Mouse (Mus musculus): ENCODE results near the gene Sumf1. TPM values are rescaled to one million over a fixed set of nuclear protein-coding genes. Genes with fewer than 3 reads are reported as not detected.
A peak's percentile ranks its signal among the peaks of the same experiment; 100 is the strongest.

Gene Sumf1
- total and polyA plus RNA-seq, 3 experiments = 11.0 to 23.1 (median 14.9) TPM

GRCm38 (mm10) chr6:108212881-108213295 lies 27.5 kb upstream of the Sumf1 start, which contains the start of gene Itpr1:
Itpr1 (plus strand) TSS chr6:108213096.
- peak within 1 kb of the TSS; percentile 59 for H3K27ac ChIP-seq (ENCODE audit: insufficient read depth, low read depth)
- H3K4me2 ChIP-seq (ENCODE audit: insufficient read depth, low read depth, poor library complexity, severe bottlenecking) = peak within 1 kb of the TSS; percentile 91
- H3K4me3 ChIP-seq (replicated peaks in 1 of 3; ENCODE audit: low read depth in 2 of 3, low read length in 2 of 3, poor library complexity in 1 of 3) = peak within 1 kb of the TSS; percentile 69 to 96 (median 88)
- H3K4me1 ChIP-seq (ENCODE audit: control insufficient read depth in 1 of 2, insufficient read depth in 2 of 2) = peaks cover 8 to 43% of the 10 kb centered on the region in 2 experiments
- H3K36me3 ChIP-seq (replicated peaks in 1 of 2; ENCODE audit: control insufficient read depth in 1 of 2, insufficient read depth in 1 of 2, low read length in 1 of 2) = peaks cover 7 to 27% of the 10 kb centered on the region in 2 experiments
- peak; percentile 99 for DNase-seq (ENCODE audit: extremely low read depth)
- H3K9ac ChIP-seq (ENCODE audit: insufficient read depth, low read depth) = peak within 1 kb of the TSS; percentile 92
- no peaks in the 10 kb centered on the region for H3K27me3 ChIP-seq (replicated peaks)
- dilution Hi-C loops (cut with MboI; ENCODE audit: extremely low pct_ligation_motif_present, extremely low pct_unique_long_range_greater_than_20kb, low sequenced_read_pairs) (no loop called here), in situ Hi-C loops (cut with MboI; ENCODE audit: low pct_ligation_motif_present, low pct_unique_long_range_greater_than_20kb, low sequenced_read_pairs) (no loop called here)
- H3K9me3 ChIP-seq (replicated peaks; ENCODE audit: low read length) = no peaks in the 10 kb centered on the region
- H3K79me2 ChIP-seq (replicated peaks; ENCODE audit: control insufficient read depth, extremely low read depth, insufficient read depth, poor library complexity, severe bottlenecking) = peaks cover 19% of the 10 kb centered on the region
- TF ChIP-seq ELF1 (IDR thresholded peaks at IDR 0.05; ENCODE audit: low read depth, low read length) (peak; percentile 80), POLR2A (IDR thresholded peaks at IDR 0.05; ENCODE audit: low read depth, low read length) (peak; percentile 100), USF2 (conservative IDR thresholded peaks at IDR 0.05; ENCODE audit: low read depth, low read length) (no peak), ZMIZ1 (IDR thresholded peaks at IDR 0.05; ENCODE audit: low read depth, low read length) (peak; percentile 98), MAZ (IDR thresholded peaks at IDR 0.05; ENCODE audit: low read depth, low read length) (peak; percentile 97), BHLHE40 (IDR thresholded peaks at IDR 0.05; ENCODE audit: low read depth, low read length) (0 out of 2 replicates have a peak, but pooled peaks have one; percentile 27), GABPA (IDR thresholded peaks at IDR 0.05; ENCODE audit: insufficient replicate concordance, low read depth, low read length) (peak; percentile 72; the same call in 1 of the 2 replicates), UBTF (IDR thresholded peaks at IDR 0.05; ENCODE audit: low read depth, low read length) (peak; percentile 92), KAT2A (IDR thresholded peaks at IDR 0.05; ENCODE audit: insufficient replicate concordance, low read length) (peak; percentile 96; the same call in 1 of the 2 replicates), TBP (conservative IDR thresholded peaks at IDR 0.05; ENCODE audit: low read depth, low read length) (peak; percentile 98), CTCF (conservative IDR thresholded peaks at IDR 0.05 in 1 of 2, IDR thresholded peaks at IDR 0.05 in 1 of 2; ENCODE audit: low read depth in 2 of 2, low read length in 2 of 2) (no peak), NELFE (IDR thresholded peaks at IDR 0.05; ENCODE audit: low read depth, low read length) (peak; percentile 98), POLR2AphosphoS2 (IDR thresholded peaks at IDR 0.05; ENCODE audit: low read depth, low read length) (peak; percentile 98), JUN (IDR thresholded peaks at IDR 0.05; ENCODE audit: insufficient read depth, low read depth, low read length) (no peak), RAD21 (IDR thresholded peaks at IDR 0.05; ENCODE audit: low read depth, low read length) (no peak; the same call in 1 of the 2 replicates), SMC3 (IDR thresholded peaks at IDR 0.05; ENCODE audit: low read depth, low read length) (no peak; the same call in 1 of the 2 replicates), E2F4 (IDR thresholded peaks at IDR 0.05; ENCODE audit: insufficient replicate concordance, low read depth, low read length) (peak; percentile 82; the same call in 1 of the 2 replicates), CHD2 (IDR thresholded peaks at IDR 0.05; ENCODE audit: low read length) (0 out of 2 replicates have a peak, but pooled peaks have one; percentile 50), MEF2A (IDR thresholded peaks at IDR 0.05; ENCODE audit: borderline replicate concordance, low read depth, low read length) (peak; percentile 0; the same call in 1 of the 2 replicates), ZNF384 (IDR thresholded peaks at IDR 0.05; ENCODE audit: low read depth, low read length) (no peak), MXI1 (IDR thresholded peaks at IDR 0.05; ENCODE audit: low read depth, low read length) (peak; percentile 99), JUND (conservative IDR thresholded peaks at IDR 0.05; ENCODE audit: low read depth, low read length) (no peak), EP300 (IDR thresholded peaks at IDR 0.05; ENCODE audit: low read length) (no peak), MYC (IDR thresholded peaks at IDR 0.05; ENCODE audit: low read depth, low read length) (peak; percentile 93), USF1 (IDR thresholded peaks at IDR 0.05; ENCODE audit: low read depth, low read length) (no peak), TCF12 (IDR thresholded peaks at IDR 0.05; ENCODE audit: low read depth, low read length) (peak; percentile 100), MAFK (IDR thresholded peaks at IDR 0.05; ENCODE audit: insufficient replicate concordance, low read length) (no peak), CHD1 (IDR thresholded peaks at IDR 0.05; ENCODE audit: low read depth, low read length) (0 out of 2 replicates have a peak, but pooled peaks have one; percentile 55), ZC3H11A (IDR thresholded peaks at IDR 0.05; ENCODE audit: low read depth, low read length) (no peak), MAX (IDR thresholded peaks at IDR 0.05; ENCODE audit: low read length) (peak; percentile 92), SIN3A (IDR thresholded peaks at IDR 0.05; ENCODE audit: low read length) (peak; percentile 96), RCOR1 (conservative IDR thresholded peaks at IDR 0.05; ENCODE audit: low read depth, low read length) (0 out of 2 replicates have a peak, but pooled peaks have one; percentile 45), NRF1 (IDR thresholded peaks at IDR 0.05; ENCODE audit: low read depth, low read length) (peak; percentile 70), ETS1 (conservative IDR thresholded peaks at IDR 0.05; ENCODE audit: low read depth, low read length) (0 out of 2 replicates have a peak, but pooled peaks have one; percentile 3), IRF4 (IDR thresholded peaks at IDR 0.05; ENCODE audit: low read depth, low read length) (peak; percentile 71), HCFC1 (IDR thresholded peaks at IDR 0.05; ENCODE audit: low read depth, low read length) (peak; percentile 98), ZKSCAN1 (IDR thresholded peaks at IDR 0.05; ENCODE audit: borderline replicate concordance, low read depth, low read length) (no peak), PAX5 (IDR thresholded peaks at IDR 0.05; ENCODE audit: low read length) (no peak)

All from CH12.LX (cell line).